Mouse (Mus musculus) liver, embryonic 15.5 days (tissue): ENCODE data around the gene Mical3. TPM values are rescaled to one million over a fixed set of nuclear protein-coding genes. Genes with fewer than 3 reads are reported as not detected.

Experiments
- ATAC-seq: fragments of 200-750 bp; cut with Nextera tagmentation; 2 replicates; pipeline ENCODE4 v1.8.0; 2017; ENCODE audit warnings: moderate number of reproducible peaks, mild to moderate bottlenecking, moderate library complexity; ENCODE audit not compliant: insufficient read depth
- H3K27ac ChIP-seq: fragments of 300-500 bp; sonication (generic); replicated peaks from 2 replicates; pipeline ENCODE4 v1.5.1; 2015; ENCODE audit warnings: mild to moderate bottlenecking, inconsistent platforms
- H3K27me3 ChIP-seq: fragments of 300-500 bp; sonication (generic); 2 replicates; pipeline ENCODE4 v1.6.1; 2015; ENCODE audit warnings: mild to moderate bottlenecking, inconsistent platforms
- H3K36me3 ChIP-seq: fragments of 300-500 bp; sonication (generic); replicated peaks from 2 replicates; pipeline ENCODE4 v1.6.1; 2015; ENCODE audit warnings: moderate library complexity, mild to moderate bottlenecking, inconsistent platforms
- H3K4me1 ChIP-seq: fragments of 300-500 bp; sonication (generic); replicated peaks from 2 replicates; pipeline ENCODE4 v1.6.1; 2015; ENCODE audit warnings: inconsistent platforms
- H3K4me2 ChIP-seq: fragments of 300-500 bp; sonication (generic); 2 replicates; pipeline ENCODE4 v1.6.1; 2015; ENCODE audit warnings: moderate library complexity, mild to moderate bottlenecking, inconsistent platforms
- H3K4me3 ChIP-seq: fragments of 300-500 bp; sonication (generic); replicated peaks from 2 replicates; pipeline ENCODE4 v1.5.1; 2015; ENCODE audit warnings: mild to moderate bottlenecking, inconsistent platforms
- H3K9ac ChIP-seq: fragments of 300-500 bp; sonication (generic); 2 replicates; pipeline ENCODE4 v1.6.1; 2015; ENCODE audit warnings: moderate library complexity, mild to moderate bottlenecking, inconsistent platforms
- H3K9me3 ChIP-seq: fragments of 300-500 bp; sonication (generic); replicated peaks from 2 replicates; pipeline ENCODE4 v1.6.1; 2016; ENCODE audit warnings: inconsistent platforms
- WGBS: fragments of 180-500 bp; shearing (Covaris S2); methylation state at CpG from one replicate; pipeline ENCODE4 v1.1.7; 2015; ENCODE audit warnings: mixed read lengths; ENCODE audit not compliant: insufficient replicate concordance; 5-methylcytosine and 5-hydroxymethylcytosine counted together
- polyA plus RNA-seq: library from polyadenylated mRNA; unstranded; fragments of >200 nt; fragmentation: Nextera tagmentation; extraction: Ambion mirVana; gene quantifications from 2 replicates; pipeline ENCODE4 v1.2.1, GENCODE M21; 2015

Gene Mical3
- polyA plus RNA-seq, 1 experiment from 2014 or later = 8.7 TPM

DNA sequence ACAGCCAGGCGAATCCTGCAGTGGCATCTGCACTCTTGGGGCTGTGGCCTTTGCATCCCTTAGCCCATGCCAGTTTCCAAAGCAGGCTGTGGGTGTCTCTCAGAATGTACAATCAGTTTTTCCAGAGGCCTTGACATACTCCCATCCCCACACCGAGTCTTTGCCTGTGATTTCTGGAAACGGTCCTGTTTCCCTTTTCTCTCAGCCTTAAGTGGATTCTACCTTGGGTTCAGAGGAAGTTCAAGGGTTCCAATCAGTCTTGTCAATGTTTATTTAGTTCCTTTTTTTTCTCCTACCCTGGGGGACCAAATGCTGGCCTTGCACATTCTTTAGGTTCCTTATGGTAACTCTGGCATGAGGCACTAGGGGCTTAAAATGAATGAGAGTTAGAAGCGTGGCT is 16.0 kb upstream of the Mical3 start:
- ATAC-seq = no peak
- WGBS = 22% methylated on average over 4 of the region's 4 CpGs
- peaks cover 13% of the 10 kb centered on the region; the same call in 1 of the 2 replicates for H3K4me1 ChIP-seq

DNA sequence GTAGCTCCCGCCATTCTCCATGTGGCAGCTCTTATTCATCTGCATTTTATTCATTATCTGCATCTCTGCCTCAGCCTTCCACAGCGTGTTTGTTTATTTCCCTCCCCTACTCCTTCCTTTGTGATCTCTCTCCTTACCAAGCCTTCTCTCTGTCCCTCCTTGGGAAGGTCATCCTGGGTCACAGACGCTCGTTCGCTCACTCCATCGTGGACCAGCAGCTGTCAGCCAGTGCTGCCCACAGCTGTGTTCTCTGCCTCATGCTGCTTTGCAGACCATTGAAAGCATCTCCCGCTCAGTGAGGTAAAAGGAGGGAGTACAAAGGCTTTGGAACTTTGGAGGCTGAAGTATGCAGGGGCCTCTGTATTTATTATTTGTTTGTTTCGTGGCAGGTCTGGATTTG is 15.1 kb upstream of the Mical3 start:
- H3K27ac ChIP-seq = no peak overlapping the region
- H3K4me1 ChIP-seq = peaks cover 13% of the 10 kb centered on the region; the same call in 1 of the 2 replicates
- peaks cover 5% of the 10 kb centered on the region; the same call in 1 of the 2 replicates for H3K27me3 ChIP-seq
- WGBS = 74% methylated on average over 8 of the region's 8 CpGs
- H3K4me2 ChIP-seq = no peak overlapping the region
- no peaks in the 10 kb centered on the region for H3K36me3 ChIP-seq
- ATAC-seq = no peak
- H3K9ac ChIP-seq = no peak overlapping the region
- H3K9me3 ChIP-seq = no peaks in the 10 kb centered on the region
- H3K4me3 ChIP-seq = no peak overlapping the region

More for the DNA sequence above, 16.0 kb upstream of the Mical3 start:
- H3K4me2 ChIP-seq = no peak overlapping the region
- H3K27ac ChIP-seq = no peak overlapping the region
- H3K9me3 ChIP-seq = no peaks in the 10 kb centered on the region
- no peak overlapping the region for H3K9ac ChIP-seq
- H3K27me3 ChIP-seq = peaks cover 5% of the 10 kb centered on the region; the same call in 1 of the 2 replicates
- no peaks in the 10 kb centered on the region for H3K36me3 ChIP-seq
- H3K4me3 ChIP-seq = no peak overlapping the region

DNA sequence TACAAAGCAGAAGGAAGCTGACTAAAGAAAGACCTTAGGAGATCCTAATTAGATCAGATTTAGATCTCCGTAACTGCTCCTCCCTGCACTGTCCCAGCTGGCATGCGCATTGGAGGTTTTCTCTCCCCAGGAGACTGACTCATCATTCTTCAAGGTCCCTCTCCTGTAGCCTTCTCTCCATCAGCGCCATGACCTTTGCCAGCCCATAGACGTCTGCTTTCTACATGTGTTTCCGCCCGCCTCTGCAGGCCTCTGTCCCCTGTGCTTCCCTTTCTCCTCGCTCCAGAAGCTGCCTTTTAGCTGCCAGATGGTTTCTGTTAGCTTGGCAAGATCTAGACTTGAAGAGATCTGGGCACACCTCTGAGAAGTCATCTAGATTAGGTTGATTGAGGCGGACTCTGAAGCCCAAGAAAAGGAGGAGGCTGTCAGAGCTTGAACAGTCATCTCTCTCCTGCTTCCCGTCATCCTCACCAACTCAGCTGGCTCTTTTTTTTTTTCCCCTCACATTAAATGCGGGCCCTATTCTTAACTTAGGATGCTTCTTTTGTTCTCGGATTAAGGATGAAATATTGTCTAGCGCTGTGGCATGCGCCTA is 14.3 kb upstream of the Mical3 start:
- Histone ChIP-seq H3K9ac (no peak overlapping the region), H3K4me1 (peaks cover 13% of the 10 kb centered on the region; the same call in 1 of the 2 replicates), H3K27ac (0 out of 2 replicates have a peak overlapping the region, but pooled peaks have one; percentile 56), H3K36me3 (no peaks in the 10 kb centered on the region), H3K4me3 (no peak overlapping the region), H3K9me3 (no peaks in the 10 kb centered on the region), H3K4me2 (no peak overlapping the region), H3K27me3 (peaks cover 8% of the 10 kb centered on the region)
- 69% methylated on average over 13 of the region's 13 CpGs for WGBS
- ATAC-seq = no peak

GRCm38 (mm10) chr6:121144066-121144465 is 13.3 kb upstream of the Mical3 start:
- Histone ChIP-seq H3K27me3 (peaks cover 8% of the 10 kb centered on the region), H3K36me3 (no peaks in the 10 kb centered on the region), H3K4me1 (peaks cover 13% of the 10 kb centered on the region; the same call in 1 of the 2 replicates), H3K4me3 (no peak overlapping the region), H3K4me2 (no peak overlapping the region), H3K27ac (peak overlapping the region; percentile 56), H3K9me3 (no peaks in the 10 kb centered on the region), H3K9ac (no peak overlapping the region)
- ATAC-seq = peak; percentile 72
- 28% methylated on average over 4 of the region's 4 CpGs for WGBS

GRCm38 (mm10) chr6:121143439-121143838 is 12.6 kb upstream of the Mical3 start:
- peak; percentile 78 for ATAC-seq
- peaks cover 13% of the 10 kb centered on the region; the same call in 1 of the 2 replicates for H3K4me1 ChIP-seq
- H3K4me2 ChIP-seq = no peak overlapping the region
- peaks cover 8% of the 10 kb centered on the region for H3K27me3 ChIP-seq
- no peaks in the 10 kb centered on the region for H3K9me3 ChIP-seq
- H3K9ac ChIP-seq = no peak overlapping the region
- H3K27ac ChIP-seq = peak overlapping the region; percentile 56
- no peak overlapping the region for H3K4me3 ChIP-seq
- H3K36me3 ChIP-seq = no peaks in the 10 kb centered on the region
- WGBS = 60% methylated on average over 8 of the region's 8 CpGs

- H3K9ac ChIP-seq = no peak overlapping the region
- no peak overlapping the region for H3K27ac ChIP-seq
- peaks cover 13% of the 10 kb centered on the region; the same call in 1 of the 2 replicates for H3K4me1 ChIP-seq
- no peak overlapping the region for H3K4me3 ChIP-seq
- ATAC-seq = no peak
- no peak overlapping the region for H3K4me2 ChIP-seq
- peaks cover 3% of the 10 kb centered on the region; the same call in 1 of the 2 replicates for H3K27me3 ChIP-seq
- no peaks in the 10 kb centered on the region for H3K36me3 ChIP-seq
- WGBS = 57% methylated on average over 7 of the region's 7 CpGs
- H3K9me3 ChIP-seq = no peaks in the 10 kb centered on the region
Measured at GRCm38 (mm10) chr6:121142298-121142697, 11.5 kb upstream of the Mical3 start.

DNA sequence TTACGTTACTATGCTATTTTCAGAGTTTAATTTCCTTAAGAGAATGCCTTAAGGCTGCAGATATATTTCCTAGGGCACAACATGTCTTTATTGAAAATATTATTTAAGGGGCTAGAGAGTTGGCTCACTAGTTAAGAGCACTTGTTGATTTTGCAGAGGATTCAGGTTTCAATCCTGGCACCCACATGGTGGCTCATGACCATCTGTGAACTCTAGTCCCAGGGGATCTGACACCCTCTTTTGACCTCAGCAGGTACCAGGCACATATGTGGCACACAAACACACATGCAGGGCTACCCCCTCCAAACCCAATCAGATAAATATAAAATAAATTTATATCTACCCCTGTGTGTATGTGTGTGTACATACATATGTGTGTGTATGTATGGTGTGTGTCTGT is 8.5 kb upstream of the Mical3 start:
- no peak overlapping the region for H3K4me2 ChIP-seq
- H3K9me3 ChIP-seq = no peaks in the 10 kb centered on the region
- peaks cover 19% of the 10 kb centered on the region for H3K27me3 ChIP-seq
- WGBS = 68% methylated on average over 1 of the region's 1 CpGs
- no peaks in the 10 kb centered on the region for H3K36me3 ChIP-seq
- H3K4me3 ChIP-seq = no peak overlapping the region
- peaks cover 8% of the 10 kb centered on the region; the same call in 1 of the 2 replicates for H3K4me1 ChIP-seq
- H3K9ac ChIP-seq = no peak overlapping the region
- ATAC-seq = no peak
- no peak overlapping the region for H3K27ac ChIP-seq

DNA sequence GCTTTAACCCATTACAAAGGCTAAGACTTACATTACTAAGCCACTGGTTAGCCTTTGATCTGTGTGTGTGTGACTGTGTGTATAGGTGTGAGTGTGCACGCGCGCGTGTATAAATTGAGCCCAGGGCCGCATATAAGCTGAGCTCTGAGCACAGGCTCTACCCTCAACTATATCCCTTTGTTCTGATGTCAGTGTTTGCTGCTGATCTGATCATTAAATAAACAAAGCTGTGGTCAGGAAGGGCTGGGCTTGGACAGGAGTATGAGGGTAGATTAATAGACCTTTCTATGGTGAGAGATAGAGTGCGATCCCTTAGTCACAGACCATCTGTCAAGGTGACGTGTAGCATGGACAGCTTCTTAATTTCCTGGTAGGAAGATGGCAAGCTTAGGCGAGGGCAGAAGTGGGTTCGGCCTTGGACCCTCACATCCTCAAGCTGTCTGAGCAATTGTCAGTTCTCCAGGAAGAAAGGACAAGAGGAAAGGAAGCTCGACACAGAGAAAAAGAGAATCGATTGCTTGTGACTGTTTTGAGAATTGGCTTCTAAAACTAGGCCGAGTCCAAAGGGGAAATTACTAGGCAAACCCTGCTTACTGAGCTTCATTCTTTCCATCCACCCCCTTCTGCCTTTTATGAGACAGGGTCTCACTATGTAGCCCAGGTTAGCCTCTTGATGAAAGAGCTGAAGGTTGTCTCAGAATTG is 7.7 kb upstream of the Mical3 start:
- Histone ChIP-seq H3K9me3 (no peaks in the 10 kb centered on the region), H3K4me1 (0 out of 2 replicates have a peak, but pooled peaks cover 2% of the 10 kb centered on the region), H3K4me2 (no peak overlapping the region), H3K4me3 (no peak overlapping the region), H3K36me3 (no peaks in the 10 kb centered on the region), H3K27ac (no peak overlapping the region), H3K9ac (no peak overlapping the region), H3K27me3 (peaks cover 26% of the 10 kb centered on the region)
- ATAC-seq = no peak
- WGBS = 60% methylated on average over 12 of the region's 12 CpGs

DNA sequence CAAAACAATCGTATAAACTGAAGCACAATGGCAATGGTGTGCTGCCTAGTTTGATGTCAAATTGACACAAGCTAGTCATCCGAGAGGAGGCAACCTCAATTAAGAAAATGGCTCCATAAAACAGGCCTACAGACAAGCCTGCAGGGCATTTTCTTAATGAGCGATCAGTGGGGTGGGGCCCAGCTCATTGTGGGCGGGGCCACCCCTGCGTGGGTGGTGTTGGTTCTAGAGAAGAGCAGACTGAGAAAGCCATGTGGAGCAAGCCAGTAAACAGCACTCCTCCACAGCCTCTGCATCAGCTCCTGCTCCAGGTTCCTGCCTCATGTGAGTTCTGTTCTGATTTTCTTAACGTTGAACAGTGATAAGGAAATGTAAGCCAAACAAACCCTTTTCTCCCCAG is 6.4 kb upstream of the Mical3 start:
- ATAC-seq = no peak
- Histone ChIP-seq H3K9ac (no peak overlapping the region), H3K27ac (no peak overlapping the region), H3K9me3 (no peaks in the 10 kb centered on the region), H3K4me2 (no peak overlapping the region), H3K27me3 (peaks cover 37% of the 10 kb centered on the region), H3K4me3 (no peak overlapping the region), H3K4me1 (0 out of 2 replicates have a peak, but pooled peaks cover under 1% of the 10 kb centered on the region), H3K36me3 (no peaks in the 10 kb centered on the region)
- WGBS = 39% methylated on average over 6 of the region's 6 CpGs

DNA sequence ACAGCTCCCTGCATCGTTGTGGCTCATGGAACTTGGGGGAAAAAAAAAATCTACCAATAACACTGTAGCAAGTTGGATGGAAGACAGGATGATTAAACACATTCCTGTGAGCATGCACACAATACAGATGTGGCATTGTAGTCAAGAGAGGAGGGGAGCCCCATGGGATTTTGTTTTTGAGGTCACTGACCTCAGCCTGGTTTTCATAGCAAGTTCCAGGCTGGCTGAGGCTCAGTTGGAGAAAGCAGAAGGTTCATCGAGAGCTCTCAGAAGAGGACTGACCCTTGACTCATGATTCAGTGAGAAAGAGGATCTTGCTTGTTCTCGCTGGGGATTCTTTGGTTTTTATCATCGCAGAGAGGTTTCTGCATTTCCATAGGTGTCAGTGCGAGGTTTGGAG is 4.1 kb upstream of the Mical3 start:
- ATAC-seq = no peak
- 36% methylated on average over 5 of the region's 5 CpGs for WGBS
- H3K9me3 ChIP-seq = no peaks in the 10 kb centered on the region
- no peaks in the 10 kb centered on the region for H3K36me3 ChIP-seq
- H3K4me3 ChIP-seq = no peak overlapping the region
- peaks cover 56% of the 10 kb centered on the region for H3K27me3 ChIP-seq
- no peak overlapping the region for H3K4me2 ChIP-seq
- no peak overlapping the region for H3K27ac ChIP-seq
- H3K4me1 ChIP-seq = peaks cover 10% of the 10 kb centered on the region
- H3K9ac ChIP-seq = no peak overlapping the region

- H3K27me3 ChIP-seq = peaks cover 62% of the 10 kb centered on the region
Measured at GRCm38 (mm10) chr6:121134249-121134648, 3.5 kb upstream of the Mical3 start.

More at GRCm38 (mm10) chr6:121134249-121134648, 3.5 kb upstream of the Mical3 start:
- Histone ChIP-seq H3K9ac (no peak overlapping the region), H3K36me3 (no peaks in the 10 kb centered on the region), H3K4me1 (peaks cover 16% of the 10 kb centered on the region), H3K27ac (no peak overlapping the region), H3K4me3 (no peak overlapping the region), H3K9me3 (no peaks in the 10 kb centered on the region), H3K4me2 (no peak overlapping the region)
- no peak for ATAC-seq
- 20% methylated on average over 3 of the region's 3 CpGs for WGBS
